Mouse (Mus musculus) liver, embryonic 12.5 days (tissue): ENCODE measurements at regions not wholly inside any gene's neighbourhood (a gene's known extent, or its start where the extent isn't known, plus 50 kb on each side); places are given as distances from the start of the nearest gene placed in this dataset.

Experiments used
- ATAC-seq: fragments of 200-750 bp; cut with Nextera tagmentation; 2 replicates; pipeline ENCODE4 v1.8.0; 2017; ENCODE audit warnings: moderate number of reproducible peaks, mild to moderate bottlenecking, moderate library complexity
- H3K27ac ChIP-seq: fragments of 300-500 bp; sonication (generic); 2 replicates; pipeline ENCODE4 v1.5.1; 2016; ENCODE audit warnings: mild to moderate bottlenecking
- H3K27me3 ChIP-seq: fragments of 300-500 bp; sonication (generic); replicated peaks from 2 replicates; pipeline ENCODE4 v1.6.1; 2016; ENCODE audit warnings: mild to moderate bottlenecking, moderate library complexity
- H3K36me3 ChIP-seq: fragments of 300-500 bp; sonication (generic); 2 replicates; pipeline ENCODE4 v1.6.1; 2016; ENCODE audit warnings: mild to moderate bottlenecking, moderate library complexity
- H3K4me1 ChIP-seq: fragments of 300-500 bp; sonication (generic); 2 replicates; pipeline ENCODE4 v1.6.1; 2016
- H3K4me2 ChIP-seq: fragments of 300-500 bp; sonication (generic); 2 replicates; pipeline ENCODE4 v1.6.1; 2016; ENCODE audit warnings: mild to moderate bottlenecking, moderate library complexity
- H3K4me3 ChIP-seq: fragments of 300-500 bp; sonication (generic); 2 replicates; pipeline ENCODE4 v1.5.1; 2016; ENCODE audit warnings: mild to moderate bottlenecking, moderate library complexity
- H3K9ac ChIP-seq: fragments of 300-500 bp; sonication (generic); 2 replicates; pipeline ENCODE4 v1.6.1; 2016; ENCODE audit warnings: mild to moderate bottlenecking, moderate library complexity
- H3K9me3 ChIP-seq: fragments of 300-500 bp; sonication (generic); replicated peaks from 2 replicates; pipeline ENCODE4 v1.6.1; 2016; ENCODE audit warnings: mild to moderate bottlenecking, moderate library complexity
- WGBS: fragments of 180-500 bp; shearing (Covaris S2); methylation state at CpG from one replicate; pipeline ENCODE4 v1.1.7; 2016; ENCODE audit not compliant: insufficient replicate concordance; 5-methylcytosine and 5-hydroxymethylcytosine counted together

DNA sequence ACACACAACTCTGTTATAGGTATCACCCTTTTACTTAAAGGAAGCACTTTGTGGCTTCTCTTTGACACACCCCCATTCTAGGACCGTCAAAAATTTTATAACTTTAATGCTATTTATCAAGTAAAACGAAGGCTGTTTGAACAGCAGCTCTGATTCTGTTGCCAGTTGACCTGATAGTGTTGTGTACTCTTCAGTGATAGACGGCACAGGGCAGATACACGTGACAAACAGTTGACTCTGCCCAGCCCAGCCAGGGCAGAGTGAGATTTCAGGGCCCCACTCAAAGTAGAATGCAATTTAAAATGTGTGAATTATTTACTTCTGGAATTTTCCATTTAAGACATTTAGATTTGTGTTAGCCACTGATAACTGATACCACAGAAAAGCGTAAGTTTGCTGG, 55.1 kb upstream of the Plxnc1 start:
- no peak overlapping the region for H3K9ac ChIP-seq
- no peak for ATAC-seq
- WGBS: 61% methylated on average over 5 of the region's 5 CpGs

More for the DNA sequence above, 55.1 kb upstream of the Plxnc1 start:
- Histone ChIP-seq H3K4me3 (no peak overlapping the region), H3K36me3 (no peaks in the 10 kb centered on the region), H3K9me3 (no peaks in the 10 kb centered on the region), H3K4me2 (no peak overlapping the region), H3K27ac (no peak overlapping the region), H3K27me3 (no peaks in the 10 kb centered on the region), H3K4me1 (no peaks in the 10 kb centered on the region)
